Mouse (Mus musculus): Measurements from ENCODE around the gene Tmem178b. TPM values are rescaled to one million over a fixed set of nuclear protein-coding genes. Genes with fewer than 3 reads are reported as not detected.

Gene Tmem178b
- polyA plus RNA-seq, 1 experiment from 2014 or later = 0.18 TPM

GRCm38 (mm10) chr6:40011066-40011465, 138.0 kb downstream of the Tmem178b start:
- peak; percentile 57 for DNase-seq (ENCODE audit: low spot score)
- WGBS = 78% methylated on average over 5 of the region's 5 CpGs
- Histone ChIP-seq H3K4me1 (no peaks in the 10 kb centered on the region), H3K27me3 (ENCODE audit: insufficient read depth, poor library complexity, severe bottlenecking) (no peaks in the 10 kb centered on the region), H3K9me3 (no peaks in the 10 kb centered on the region), H3K27ac (no peak overlapping the region), H3K4me3 (no peak overlapping the region), H3K36me3 (no peaks in the 10 kb centered on the region)

GRCm38 (mm10) chr6:40011609-40012008, 138.5 kb downstream of the Tmem178b start:
- H3K36me3 ChIP-seq = no peaks in the 10 kb centered on the region
- H3K4me1 ChIP-seq = no peaks in the 10 kb centered on the region
- DNase-seq (ENCODE audit: low spot score) = peak; percentile 74
- H3K4me3 ChIP-seq = no peak overlapping the region
- no peaks in the 10 kb centered on the region for H3K27me3 ChIP-seq (ENCODE audit: insufficient read depth, poor library complexity, severe bottlenecking)
- 61% methylated on average over 5 of the region's 5 CpGs for WGBS
- no peak overlapping the region for H3K27ac ChIP-seq
- no peaks in the 10 kb centered on the region for H3K9me3 ChIP-seq

DNA sequence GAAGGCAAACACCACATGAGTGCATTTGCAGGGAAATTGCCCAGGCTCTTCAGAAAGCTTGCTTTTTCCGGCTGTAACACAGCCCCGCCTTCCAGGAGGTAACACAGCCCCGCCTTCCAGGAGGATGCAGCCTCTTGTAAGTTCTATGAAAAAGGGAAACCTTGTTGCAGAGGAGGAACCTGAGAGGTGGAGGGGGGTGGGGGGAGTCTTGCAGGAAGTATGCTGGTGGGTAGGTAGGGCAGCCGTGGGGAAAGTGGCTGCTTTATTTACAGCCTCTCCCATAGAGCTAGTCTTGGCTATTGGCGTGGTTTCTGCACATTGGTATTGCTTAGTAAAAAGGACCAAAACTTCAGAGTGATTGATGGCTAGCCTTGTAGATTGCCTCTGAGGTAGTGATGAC, 140.3 kb downstream of the Tmem178b start:
- 55% methylated on average over 5 of the region's 5 CpGs for WGBS
- H3K36me3 ChIP-seq = no peaks in the 10 kb centered on the region
- DNase-seq (ENCODE audit: low spot score) = peak; percentile 53
- no peak overlapping the region for H3K27ac ChIP-seq
- H3K9me3 ChIP-seq = no peaks in the 10 kb centered on the region
- H3K27me3 ChIP-seq (ENCODE audit: insufficient read depth, poor library complexity, severe bottlenecking) = no peaks in the 10 kb centered on the region
- H3K4me1 ChIP-seq = no peaks in the 10 kb centered on the region
- H3K4me3 ChIP-seq = no peak overlapping the region

GRCm38 (mm10) chr6:40015185-40015584, 142.1 kb downstream of the Tmem178b start:
- H3K36me3 ChIP-seq = no peaks in the 10 kb centered on the region

GRCm38 (mm10) chr6:40015711-40016460, 142.8 kb downstream of the Tmem178b start:
- H3K9me3 ChIP-seq = no peaks in the 10 kb centered on the region
- no peak overlapping the region for H3K4me3 ChIP-seq
- H3K36me3 ChIP-seq = no peaks in the 10 kb centered on the region
- WGBS = 68% methylated on average over 7 of the region's 7 CpGs
- H3K27me3 ChIP-seq (ENCODE audit: insufficient read depth, poor library complexity, severe bottlenecking) = no peaks in the 10 kb centered on the region
- no peaks in the 10 kb centered on the region for H3K4me1 ChIP-seq
- peak; percentile 51 for DNase-seq (ENCODE audit: low spot score)
- no peak overlapping the region for H3K27ac ChIP-seq

More at GRCm38 (mm10) chr6:40015185-40015584, 142.1 kb downstream of the Tmem178b start:
- no peak overlapping the region for H3K4me3 ChIP-seq
- WGBS = 74% methylated on average over 4 of the region's 4 CpGs
- H3K27me3 ChIP-seq (ENCODE audit: insufficient read depth, poor library complexity, severe bottlenecking) = no peaks in the 10 kb centered on the region
- H3K27ac ChIP-seq = no peak overlapping the region
- DNase-seq (ENCODE audit: low spot score) = no peak
- H3K9me3 ChIP-seq = no peaks in the 10 kb centered on the region
- H3K4me1 ChIP-seq = no peaks in the 10 kb centered on the region

- Histone ChIP-seq H3K9me3 (no peaks in the 10 kb centered on the region), H3K4me1 (no peaks in the 10 kb centered on the region), H3K27me3 (ENCODE audit: insufficient read depth, poor library complexity, severe bottlenecking) (no peaks in the 10 kb centered on the region), H3K4me3 (no peak overlapping the region), H3K27ac (no peak overlapping the region), H3K36me3 (no peaks in the 10 kb centered on the region)
- WGBS = 41% methylated on average over 4 of the region's 4 CpGs
- no peak for DNase-seq (ENCODE audit: low spot score)
Measured at GRCm38 (mm10) chr6:40019396-40019795, 146.3 kb downstream of the Tmem178b start.

DNA sequence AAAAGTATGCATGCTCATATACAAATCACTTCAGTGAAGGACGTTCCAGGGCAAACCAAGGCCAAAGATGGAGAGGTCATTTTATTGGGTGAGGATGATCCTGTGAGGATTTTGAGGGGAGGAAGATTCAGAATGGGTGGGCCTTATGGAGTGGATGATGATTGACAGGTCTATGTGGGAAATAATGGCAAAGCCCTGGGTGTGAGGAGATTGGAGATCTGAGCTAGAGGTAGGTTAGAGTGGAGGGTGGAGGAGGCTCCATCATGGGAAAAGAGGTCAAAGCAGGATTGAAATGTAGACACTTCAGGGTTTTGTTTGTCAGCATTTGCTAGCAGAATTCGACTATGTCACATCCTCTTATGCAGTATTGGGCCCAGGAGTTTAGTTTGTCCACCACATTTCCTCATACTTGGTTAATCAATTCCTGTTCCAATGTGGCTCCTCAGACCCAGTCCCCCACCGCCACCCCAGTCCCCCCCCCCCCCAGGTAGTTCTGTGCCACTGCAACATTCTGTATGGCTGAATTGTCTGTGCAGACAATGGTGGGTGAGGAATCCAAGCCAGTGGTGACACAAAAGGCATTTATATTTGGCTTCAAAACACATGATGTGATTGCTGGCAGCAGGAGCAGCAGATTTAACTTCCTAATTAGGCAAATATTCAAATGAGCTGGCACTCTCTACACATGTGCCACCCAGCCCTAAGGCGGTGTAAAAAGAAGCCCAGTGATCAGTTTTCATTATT, 150.7 kb downstream of the Tmem178b start:
- no peaks in the 10 kb centered on the region for H3K4me1 ChIP-seq
- no peaks in the 10 kb centered on the region for H3K36me3 ChIP-seq
- H3K4me3 ChIP-seq = no peak overlapping the region
- no peak for DNase-seq (ENCODE audit: low spot score)
- no peak overlapping the region for H3K27ac ChIP-seq
- H3K27me3 ChIP-seq (ENCODE audit: insufficient read depth, poor library complexity, severe bottlenecking) = no peaks in the 10 kb centered on the region
- WGBS = 77% methylated on average over 4 of the region's 4 CpGs
- no peaks in the 10 kb centered on the region for H3K9me3 ChIP-seq

DNA sequence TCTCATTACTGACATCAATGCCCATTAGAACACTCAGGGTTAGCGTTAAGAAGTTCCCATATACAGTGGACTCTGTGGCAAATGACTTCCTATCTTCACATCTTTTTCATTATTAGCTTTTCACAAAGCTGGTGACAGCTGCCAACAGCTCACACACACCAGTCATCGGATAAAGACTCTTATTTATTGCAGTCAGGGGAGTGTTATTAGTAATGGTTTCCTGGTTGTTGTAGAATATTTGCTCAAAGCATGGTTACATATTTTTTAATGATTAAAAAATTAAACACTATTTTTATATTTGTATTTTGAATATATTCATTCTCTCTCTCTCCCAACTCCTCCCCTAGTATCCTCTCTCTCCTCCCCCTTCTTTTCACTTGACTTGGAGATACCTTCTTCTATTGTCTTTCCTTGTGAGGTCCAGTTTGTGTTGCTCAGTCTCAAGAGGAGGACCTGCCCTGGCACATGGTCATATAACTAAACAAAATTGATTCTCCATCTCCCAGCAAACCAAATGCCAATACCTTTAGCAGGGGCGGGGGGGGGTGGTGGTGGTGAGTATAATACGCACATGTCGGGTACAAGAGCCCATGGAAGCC, 151.4 kb downstream of the Tmem178b start:
- no peak overlapping the region for H3K27ac ChIP-seq
- H3K36me3 ChIP-seq = no peaks in the 10 kb centered on the region
- no peaks in the 10 kb centered on the region for H3K27me3 ChIP-seq (ENCODE audit: insufficient read depth, poor library complexity, severe bottlenecking)
- no peaks in the 10 kb centered on the region for H3K9me3 ChIP-seq
- 72% methylated on average over 5 of the region's 5 CpGs for WGBS
- H3K4me1 ChIP-seq = no peaks in the 10 kb centered on the region
- DNase-seq (ENCODE audit: low spot score) = no peak
- H3K4me3 ChIP-seq = no peak overlapping the region

GRCm38 (mm10) chr6:40032901-40033300, 159.8 kb downstream of the Tmem178b start:
- H3K27me3 ChIP-seq (ENCODE audit: insufficient read depth, poor library complexity, severe bottlenecking) = no peaks in the 10 kb centered on the region
- no peak for DNase-seq (ENCODE audit: low spot score)
- no peaks in the 10 kb centered on the region for H3K9me3 ChIP-seq
- H3K27ac ChIP-seq = no peak overlapping the region
- no peaks in the 10 kb centered on the region for H3K4me1 ChIP-seq
- no peak overlapping the region for H3K4me3 ChIP-seq
- no peaks in the 10 kb centered on the region for H3K36me3 ChIP-seq

DNA sequence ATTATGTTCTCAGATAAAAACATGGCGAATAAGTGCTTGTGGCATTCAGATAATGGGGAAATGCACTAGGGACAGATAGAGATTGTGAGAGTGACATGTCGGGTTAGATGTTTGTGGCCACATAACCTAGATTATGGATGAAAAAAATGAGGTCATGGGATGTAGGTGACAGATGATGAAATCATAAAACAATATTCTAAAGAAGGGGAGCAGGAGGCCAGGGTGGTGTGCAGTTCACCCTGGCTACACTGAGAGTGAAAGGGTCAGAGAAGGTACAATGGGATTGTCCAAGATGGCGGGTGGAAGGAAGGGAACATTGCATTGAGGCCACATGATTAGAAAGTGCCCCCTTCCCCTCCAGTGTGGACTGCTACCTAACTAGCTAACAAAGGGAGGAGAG, 160.9 kb downstream of the Tmem178b start:
- DNase-seq (ENCODE audit: low spot score) = no peak
- H3K4me1 ChIP-seq = no peaks in the 10 kb centered on the region
- H3K27me3 ChIP-seq (ENCODE audit: insufficient read depth, poor library complexity, severe bottlenecking) = no peaks in the 10 kb centered on the region
- H3K27ac ChIP-seq = no peak overlapping the region
- no peaks in the 10 kb centered on the region for H3K36me3 ChIP-seq
- H3K4me3 ChIP-seq = no peak overlapping the region
- H3K9me3 ChIP-seq = no peaks in the 10 kb centered on the region
- WGBS = 78% methylated on average over 3 of the region's 3 CpGs

DNA sequence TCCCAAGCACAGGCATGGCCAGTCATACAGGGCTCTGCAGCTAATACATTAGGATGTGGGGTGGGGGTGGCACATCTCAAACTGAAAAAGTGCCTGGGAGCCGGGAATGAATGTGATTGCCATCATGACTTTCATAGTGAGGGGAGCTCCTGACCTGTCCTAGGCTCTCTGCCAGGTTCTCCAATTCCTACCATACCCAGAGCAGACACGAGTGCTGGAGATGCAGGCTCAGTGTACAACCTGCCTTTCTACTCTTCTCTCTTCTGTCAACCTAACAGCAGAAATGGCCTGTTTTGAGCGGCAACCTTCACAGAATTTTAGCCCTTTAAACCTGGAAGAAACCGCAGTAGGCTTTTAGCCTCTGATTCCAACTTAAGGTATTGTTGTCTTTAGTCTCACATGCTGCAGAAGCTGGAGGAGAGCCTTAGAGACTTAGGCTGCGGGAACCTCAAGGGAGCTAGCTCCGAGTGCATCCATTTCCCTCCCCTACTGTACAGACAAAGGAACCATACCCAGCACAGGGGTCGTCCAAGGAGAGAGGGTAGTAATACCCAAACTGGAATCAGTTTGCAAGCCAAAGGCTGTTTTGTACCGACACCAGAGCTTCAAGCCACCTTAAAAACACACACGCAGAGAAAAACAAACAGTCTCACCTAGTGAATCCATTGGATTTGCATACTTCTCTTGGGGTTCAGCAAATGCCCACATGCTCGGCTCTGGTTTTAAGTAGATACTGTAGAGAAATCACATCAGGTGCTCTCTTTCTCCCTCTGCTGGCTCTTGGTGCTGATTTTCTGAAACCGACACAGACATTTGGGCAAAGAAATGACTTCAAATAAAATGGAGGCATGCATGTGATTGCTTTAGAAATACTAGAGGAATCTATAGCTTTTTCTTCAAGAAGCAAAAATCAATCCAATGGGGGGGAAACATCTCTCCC, 176.2 kb downstream of the Tmem178b start:
- no peak for DNase-seq (ENCODE audit: low spot score)
- Histone ChIP-seq H3K4me3 (no peak overlapping the region), H3K9me3 (no peaks in the 10 kb centered on the region), H3K4me1 (no peaks in the 10 kb centered on the region), H3K27ac (no peak overlapping the region), H3K27me3 (ENCODE audit: insufficient read depth, poor library complexity, severe bottlenecking) (no peaks in the 10 kb centered on the region), H3K36me3 (no peaks in the 10 kb centered on the region)
- 39% methylated on average over 11 of the region's 11 CpGs for WGBS

DNA sequence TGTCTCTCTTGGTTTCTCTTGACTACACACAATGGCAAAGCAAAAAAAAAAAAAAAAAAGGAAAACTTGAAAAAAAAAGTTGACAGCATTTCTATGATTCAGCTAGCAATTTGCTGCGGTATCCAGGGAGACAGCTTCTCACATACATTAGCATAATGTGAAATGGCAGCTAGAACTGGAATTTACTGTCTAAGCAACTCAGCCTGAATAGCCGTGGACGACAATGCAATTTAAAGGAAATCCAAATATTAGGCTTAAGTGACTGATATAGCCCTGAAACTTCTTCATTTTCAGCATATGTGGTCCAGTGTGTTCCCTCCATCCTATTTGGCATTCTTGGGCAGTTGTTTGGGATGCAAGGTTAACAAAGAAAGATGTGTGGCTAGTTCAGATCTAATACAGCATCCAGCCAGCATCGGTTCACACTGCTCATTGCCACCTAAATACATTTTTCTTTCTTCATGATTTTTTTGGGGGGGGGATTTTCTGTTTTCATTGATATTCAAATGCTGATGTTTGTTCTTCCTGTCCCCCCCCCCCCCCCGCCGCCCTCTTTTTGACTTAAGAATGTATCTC, 176.9 kb downstream of the Tmem178b start:
- H3K36me3 ChIP-seq = no peaks in the 10 kb centered on the region
- H3K4me1 ChIP-seq = no peaks in the 10 kb centered on the region
- no peak overlapping the region for H3K27ac ChIP-seq
- no peak for DNase-seq (ENCODE audit: low spot score)
- whole genome bisulfite sequencing = 82% methylated on average over 5 of the region's 6 CpGs
- H3K4me3 ChIP-seq = no peak overlapping the region
- H3K9me3 ChIP-seq = no peaks in the 10 kb centered on the region
- H3K27me3 ChIP-seq (ENCODE audit: insufficient read depth, poor library complexity, severe bottlenecking) = no peaks in the 10 kb centered on the region

Data from heart, embryonic 10.5 days (tissue).